Mouse (Mus musculus): ENCODE data around the gene Nav1. TPM values are rescaled to one million over a fixed set of nuclear protein-coding genes. Genes with fewer than 3 reads are reported as not detected.

Nav1 gene
- polyA plus RNA-seq, 1 experiment from 2014 or later = 13.3 TPM

- no peaks in the 10 kb centered on the region for H3K27me3 ChIP-seq (ENCODE audit: control insufficient read depth, insufficient read depth, low read length)
- WGBS = 70% methylated on average over 5 of the region's 5 CpGs
- no peaks in the 10 kb centered on the region for H3K36me3 ChIP-seq (ENCODE audit: control insufficient read depth, insufficient read depth, low read length)
- peak; percentile 51 for DNase-seq (ENCODE audit: low spot score, missing footprints)
- ATAC-seq (ENCODE audit: low FRiP score) = no peak
- H3K9ac ChIP-seq (ENCODE audit: low read length) = no peak overlapping the region
- H3K9me3 ChIP-seq (ENCODE audit: control insufficient read depth, low read length) = no peaks in the 10 kb centered on the region
- no peaks in the 10 kb centered on the region for H3K4me1 ChIP-seq (ENCODE audit: control insufficient read depth, insufficient read depth, low read length)
- no peak overlapping the region for H3K4me2 ChIP-seq
- no peak overlapping the region for H3K27ac ChIP-seq (ENCODE audit: low read depth, low read length)
- H3K4me3 ChIP-seq (ENCODE audit: low read depth, low read length) = no peak overlapping the region
Observed at GRCm38 (mm10) chr1:135624646-135625045, 17.6 kb upstream of the Nav1 start.

- no peaks in the 10 kb centered on the region for H3K27me3 ChIP-seq (ENCODE audit: control insufficient read depth, insufficient read depth, low read length)
- H3K4me3 ChIP-seq (ENCODE audit: low read depth, low read length) = no peak overlapping the region
- H3K27ac ChIP-seq (ENCODE audit: low read depth, low read length) = no peak overlapping the region
- peak; percentile 14 for DNase-seq (ENCODE audit: low spot score, missing footprints)
- no peak overlapping the region for H3K4me2 ChIP-seq
- H3K4me1 ChIP-seq (ENCODE audit: control insufficient read depth, insufficient read depth, low read length) = no peaks in the 10 kb centered on the region
- ATAC-seq (ENCODE audit: low FRiP score) = no peak
- H3K36me3 ChIP-seq (ENCODE audit: control insufficient read depth, insufficient read depth, low read length) = no peaks in the 10 kb centered on the region
- 89% methylated on average over 5 of the region's 5 CpGs for WGBS
- H3K9me3 ChIP-seq (ENCODE audit: control insufficient read depth, low read length) = no peaks in the 10 kb centered on the region
- H3K9ac ChIP-seq (ENCODE audit: low read length) = no peak overlapping the region
Observed at GRCm38 (mm10) chr1:135623136-135623535, 16.0 kb upstream of the Nav1 start.

- Histone ChIP-seq H3K4me1 (ENCODE audit: control insufficient read depth, insufficient read depth, low read length) (peaks cover 1% of the 10 kb centered on the region; the same call in 1 of the 2 replicates), H3K4me2 (no peak overlapping the region), H3K27ac (ENCODE audit: low read depth, low read length) (no peak overlapping the region), H3K9me3 (ENCODE audit: control insufficient read depth, low read length) (no peaks in the 10 kb centered on the region), H3K9ac (ENCODE audit: low read length) (no peak overlapping the region), H3K27me3 (ENCODE audit: control insufficient read depth, insufficient read depth, low read length) (no peaks in the 10 kb centered on the region), H3K36me3 (ENCODE audit: control insufficient read depth, insufficient read depth, low read length) (no peaks in the 10 kb centered on the region), H3K4me3 (ENCODE audit: low read depth, low read length) (no peak overlapping the region)
- 64% methylated on average over 3 of the region's 3 CpGs for WGBS
- ATAC-seq (ENCODE audit: low FRiP score) (no peak), DNase-seq (ENCODE audit: low spot score, missing footprints) (peak; percentile 37)
Observed at GRCm38 (mm10) chr1:135621307-135621706, 14.2 kb upstream of the Nav1 start.

- no peak overlapping the region for H3K4me3 ChIP-seq (ENCODE audit: low read depth, low read length)
- peak; percentile 78 for DNase-seq (ENCODE audit: low spot score, missing footprints)
- H3K4me1 ChIP-seq (ENCODE audit: control insufficient read depth, insufficient read depth, low read length) = peaks cover 6% of the 10 kb centered on the region
- H3K4me2 ChIP-seq = no peak overlapping the region
- no peak overlapping the region for H3K27ac ChIP-seq (ENCODE audit: low read depth, low read length)
- H3K9me3 ChIP-seq (ENCODE audit: control insufficient read depth, low read length) = no peaks in the 10 kb centered on the region
- no peak overlapping the region for H3K9ac ChIP-seq (ENCODE audit: low read length)
- 15% methylated on average over 7 of the region's 7 CpGs for WGBS
- no peak for ATAC-seq (ENCODE audit: low FRiP score)
- no peaks in the 10 kb centered on the region for H3K27me3 ChIP-seq (ENCODE audit: control insufficient read depth, insufficient read depth, low read length)
- no peaks in the 10 kb centered on the region for H3K36me3 ChIP-seq (ENCODE audit: control insufficient read depth, insufficient read depth, low read length)
Observed at GRCm38 (mm10) chr1:135619932-135620391, 12.9 kb upstream of the Nav1 start.

- Histone ChIP-seq H3K27me3 (ENCODE audit: control insufficient read depth, insufficient read depth, low read length) (no peaks in the 10 kb centered on the region), H3K36me3 (ENCODE audit: control insufficient read depth, insufficient read depth, low read length) (no peaks in the 10 kb centered on the region), H3K9ac (ENCODE audit: low read length) (no peak overlapping the region), H3K4me1 (ENCODE audit: control insufficient read depth, insufficient read depth, low read length) (peaks cover 6% of the 10 kb centered on the region), H3K9me3 (ENCODE audit: control insufficient read depth, low read length) (no peaks in the 10 kb centered on the region), H3K27ac (ENCODE audit: low read depth, low read length) (no peak overlapping the region), H3K4me3 (ENCODE audit: low read depth, low read length) (no peak overlapping the region), H3K4me2 (no peak overlapping the region)
- no peak for DNase-seq (ENCODE audit: low spot score, missing footprints)
- no peak for ATAC-seq (ENCODE audit: low FRiP score)
- 38% methylated on average over 7 of the region's 7 CpGs for WGBS
Observed at GRCm38 (mm10) chr1:135619130-135619529, 12.0 kb upstream of the Nav1 start.

- Histone ChIP-seq H3K36me3 (ENCODE audit: control insufficient read depth, insufficient read depth, low read length) (no peaks in the 10 kb centered on the region), H3K4me1 (ENCODE audit: control insufficient read depth, insufficient read depth, low read length) (peaks cover 6% of the 10 kb centered on the region), H3K4me3 (ENCODE audit: low read depth, low read length) (no peak overlapping the region), H3K9ac (ENCODE audit: low read length) (no peak overlapping the region), H3K27ac (ENCODE audit: low read depth, low read length) (no peak overlapping the region), H3K27me3 (ENCODE audit: control insufficient read depth, insufficient read depth, low read length) (no peaks in the 10 kb centered on the region), H3K9me3 (ENCODE audit: control insufficient read depth, low read length) (no peaks in the 10 kb centered on the region), H3K4me2 (no peak overlapping the region)
- DNase-seq (ENCODE audit: low spot score, missing footprints) (no peak), ATAC-seq (ENCODE audit: low FRiP score) (no peak)
- 91% methylated on average over 3 of the region's 3 CpGs for WGBS
Observed at GRCm38 (mm10) chr1:135617344-135617743, 10.2 kb upstream of the Nav1 start.

GRCm38 (mm10) chr1:135615715-135616641 is 8.9 kb upstream of the Nav1 start:
- no peaks in the 10 kb centered on the region for H3K36me3 ChIP-seq (ENCODE audit: control insufficient read depth, insufficient read depth, low read length)
- H3K27ac ChIP-seq (ENCODE audit: low read depth, low read length) = no peak overlapping the region
- H3K9ac ChIP-seq (ENCODE audit: low read length) = peak overlapping the region; percentile 9; the same call in 1 of the 2 replicates
- peaks cover 6% of the 10 kb centered on the region for H3K4me1 ChIP-seq (ENCODE audit: control insufficient read depth, insufficient read depth, low read length)
- peak overlapping the region; percentile 17; the same call in 1 of the 2 replicates for H3K4me2 ChIP-seq
- no peak overlapping the region for H3K4me3 ChIP-seq (ENCODE audit: low read depth, low read length)
- DNase-seq (ENCODE audit: low spot score, missing footprints) = peak; percentile 97
- no peaks in the 10 kb centered on the region for H3K27me3 ChIP-seq (ENCODE audit: control insufficient read depth, insufficient read depth, low read length)
- ATAC-seq (ENCODE audit: low FRiP score) = peak; percentile 78
- no peaks in the 10 kb centered on the region for H3K9me3 ChIP-seq (ENCODE audit: control insufficient read depth, low read length)
- 20% methylated on average over 20 of the region's 20 CpGs for WGBS

- H3K36me3 ChIP-seq (ENCODE audit: control insufficient read depth, insufficient read depth, low read length) = no peaks in the 10 kb centered on the region
- no peak overlapping the region for H3K4me2 ChIP-seq
- no peak for DNase-seq (ENCODE audit: low spot score, missing footprints)
- no peak overlapping the region for H3K9ac ChIP-seq (ENCODE audit: low read length)
- H3K4me3 ChIP-seq (ENCODE audit: low read depth, low read length) = no peak overlapping the region
- H3K27ac ChIP-seq (ENCODE audit: low read depth, low read length) = no peak overlapping the region
- 88% methylated on average over 4 of the region's 4 CpGs for WGBS
- H3K4me1 ChIP-seq (ENCODE audit: control insufficient read depth, insufficient read depth, low read length) = no peaks in the 10 kb centered on the region
- ATAC-seq (ENCODE audit: low FRiP score) = no peak
- H3K9me3 ChIP-seq (ENCODE audit: control insufficient read depth, low read length) = no peaks in the 10 kb centered on the region
- H3K27me3 ChIP-seq (ENCODE audit: control insufficient read depth, insufficient read depth, low read length) = no peaks in the 10 kb centered on the region
Observed at GRCm38 (mm10) chr1:135609621-135610020, 2.5 kb upstream of the Nav1 start.

- Histone ChIP-seq H3K4me1 (ENCODE audit: control insufficient read depth, insufficient read depth, low read length) (peaks cover 6% of the 10 kb centered on the region), H3K27ac (ENCODE audit: low read depth, low read length) (no peak overlapping the region), H3K9ac (ENCODE audit: low read length) (no peak overlapping the region), H3K4me3 (ENCODE audit: low read depth, low read length) (no peak overlapping the region), H3K4me2 (no peak overlapping the region), H3K9me3 (ENCODE audit: control insufficient read depth, low read length) (no peaks in the 10 kb centered on the region), H3K27me3 (ENCODE audit: control insufficient read depth, insufficient read depth, low read length) (no peaks in the 10 kb centered on the region), H3K36me3 (ENCODE audit: control insufficient read depth, insufficient read depth, low read length) (no peaks in the 10 kb centered on the region)
- no peak for DNase-seq (ENCODE audit: low spot score, missing footprints)
- ATAC-seq (ENCODE audit: low FRiP score) = no peak
- 89% methylated on average over 12 of the region's 12 CpGs for WGBS
Observed at GRCm38 (mm10) chr1:135606355-135607015, 610 bp downstream of the Nav1 start.

Measured in midbrain, embryonic 11.5 days (tissue).